Mouse (Mus musculus) liver, adult (tissue): ENCODE data around the gene Ppfibp1.

Experiments used
- GATA4 ChIP-seq: IDR thresholded peaks from 2 replicates; pipeline ENCODE4 v1.6.1; 2014; ENCODE audit warnings: mild to moderate bottlenecking, low read length; ENCODE audit not compliant: insufficient replicate concordance

Ppfibp1 gene

GRCm38 (mm10) chr6:146928108-146928507, 39.8 kb downstream of the Ppfibp1 start:
- TF ChIP-seq GATA4: no peak

- TF ChIP-seq GATA4: no peak
Observed at GRCm38 (mm10) chr6:146929031-146929430, 40.7 kb downstream of the Ppfibp1 start.

- TF ChIP-seq GATA4: 0 out of 2 replicates have a peak, but pooled peaks have one; percentile 46
Observed at GRCm38 (mm10) chr6:146933123-146933522, 44.8 kb downstream of the Ppfibp1 start.

- TF ChIP-seq GATA4: no peak
Observed at GRCm38 (mm10) chr6:146935957-146936356, 47.7 kb downstream of the Ppfibp1 start.

- TF ChIP-seq GATA4: no peak
Observed at GRCm38 (mm10) chr6:146939026-146939425, 50.7 kb downstream of the Ppfibp1 start.

GRCm38 (mm10) chr6:146941505-146942275, 53.4 kb downstream of the Ppfibp1 start:
- no peak for TF ChIP-seq GATA4

GRCm38 (mm10) chr6:146944009-146944408, 55.7 kb downstream of the Ppfibp1 start:
- no peak for TF ChIP-seq GATA4

GRCm38 (mm10) chr6:146944830-146945229, 56.5 kb downstream of the Ppfibp1 start:
- TF ChIP-seq GATA4: peak; percentile 34; the same call in 1 of the 2 replicates

GRCm38 (mm10) chr6:146946327-146947029, 58.2 kb downstream of the Ppfibp1 start:
- TF ChIP-seq GATA4: no peak

- no peak for TF ChIP-seq GATA4
Observed at GRCm38 (mm10) chr6:146947186-146947585, 58.9 kb downstream of the Ppfibp1 start.

GRCm38 (mm10) chr6:146949682-146950453, 61.6 kb downstream of the Ppfibp1 start:
- no peak for TF ChIP-seq GATA4

GRCm38 (mm10) chr6:146950454-146950832, 62.2 kb downstream of the Ppfibp1 start:
- TF ChIP-seq GATA4: no peak

GRCm38 (mm10) chr6:146954258-146954657, 66.0 kb downstream of the Ppfibp1 start, which contains the start of gene 1700034J05Rik:
Gene 1700034J05Rik, minus strand, starts transcription at chr6:146954422.
- TF ChIP-seq GATA4: no peak

GRCm38 (mm10) chr6:146955475-146955874, 67.2 kb downstream of the Ppfibp1 start:
- TF ChIP-seq GATA4: no peak

GRCm38 (mm10) chr6:146955896-146956295, 67.6 kb downstream of the Ppfibp1 start:
- TF ChIP-seq GATA4: 0 out of 2 replicates have a peak, but pooled peaks have one; percentile 9
